Mouse (Mus musculus): ENCODE results near the gene Mink1. TPM values are rescaled to one million over a fixed set of nuclear protein-coding genes. Genes with fewer than 3 reads are reported as not detected.

The Mink1 gene
- polyA plus RNA-seq, 1 experiment from 2014 or later, result 17.7 TPM

DNA sequence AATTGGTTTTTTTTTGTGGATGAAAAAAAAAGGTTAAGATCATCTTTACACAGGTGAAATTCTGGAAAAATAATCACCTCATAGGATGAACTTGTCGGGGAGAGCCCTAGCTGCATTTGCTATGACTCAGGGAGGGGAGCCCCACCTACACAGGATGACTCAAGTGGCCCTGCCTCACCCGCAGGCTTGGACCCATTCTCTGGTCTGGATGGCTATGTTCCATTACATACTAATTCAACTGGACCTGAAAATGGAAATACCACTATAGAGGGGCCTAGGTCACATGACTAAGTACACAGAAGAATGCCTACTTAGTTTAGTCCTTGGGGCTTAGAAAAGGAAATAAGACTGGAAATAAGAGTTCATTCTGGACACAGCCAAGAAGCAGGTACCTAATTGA is 88.7 kb downstream of the Mink1 start:
- H3K27me3 ChIP-seq (ENCODE audit: control insufficient read depth, insufficient read depth, low read length), result no peaks in the 10 kb centered on the region
- H3K4me2 ChIP-seq (ENCODE audit: low read depth, low read length, severe bottlenecking), result no peak overlapping the region
- no peaks in the 10 kb centered on the region for H3K9me3 ChIP-seq (ENCODE audit: control insufficient read depth, low read length)
- H3K27ac ChIP-seq (ENCODE audit: low read depth, low read length), result no peak overlapping the region
- no peak overlapping the region for H3K4me3 ChIP-seq (ENCODE audit: low read depth, low read length)
- H3K9ac ChIP-seq (ENCODE audit: low read length), result no peak overlapping the region
- H3K36me3 ChIP-seq (ENCODE audit: control insufficient read depth, insufficient read depth, low read length), result peaks cover 21% of the 10 kb centered on the region
- ATAC-seq (replicated peaks; ENCODE audit: low FRiP score) (no peak), DNase-seq (ENCODE audit: low spot score) (no peak)
- H3K4me1 ChIP-seq (replicated peaks; ENCODE audit: control insufficient read depth, insufficient read depth, low read length), result peaks cover 29% of the 10 kb centered on the region
- WGBS, result 82% methylated on average over 2 of the region's 2 CpGs

DNA sequence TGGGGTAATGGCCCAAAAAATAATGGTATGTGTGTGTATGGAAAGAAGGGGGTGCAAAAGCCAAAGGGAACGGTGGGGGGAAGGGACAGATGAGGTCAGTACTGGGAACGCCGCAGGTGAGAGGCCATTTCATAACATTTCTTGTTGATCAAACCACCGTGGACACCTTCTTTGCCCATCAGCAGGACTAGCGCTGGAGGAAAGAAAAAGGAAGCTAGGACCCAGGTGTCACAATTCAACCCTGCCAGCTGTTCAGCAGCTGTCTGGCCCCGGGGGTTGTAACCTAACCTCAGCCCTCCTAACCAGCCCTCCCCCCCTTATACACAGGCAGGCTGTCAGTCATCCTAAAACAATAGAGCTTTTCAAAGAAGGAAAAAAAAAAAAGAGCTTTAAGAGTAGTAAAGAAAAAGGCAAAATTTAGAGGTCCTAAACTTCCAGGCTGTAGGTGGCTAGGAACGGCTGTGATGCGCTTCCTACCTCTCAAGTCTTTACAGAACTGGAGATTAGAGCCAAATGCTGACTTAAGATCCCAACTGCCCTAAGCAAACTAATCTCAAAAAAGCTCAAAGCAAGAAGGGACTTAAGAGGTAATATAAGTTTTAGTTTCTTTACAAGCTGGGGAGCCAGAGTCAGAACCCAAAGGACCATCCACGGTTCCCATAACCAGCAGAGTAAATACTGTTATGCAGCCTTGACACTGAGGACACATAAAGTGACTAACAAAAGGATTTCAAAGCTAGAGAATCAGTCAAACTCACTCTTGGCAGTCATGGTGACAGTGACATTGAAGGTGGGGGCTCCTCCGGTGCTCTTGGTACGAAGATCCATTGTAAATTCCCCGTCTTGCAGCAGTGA is 89.6 kb downstream of the Mink1 start:
- H3K9me3 ChIP-seq (ENCODE audit: control insufficient read depth, low read length), result no peaks in the 10 kb centered on the region
- peak overlapping the region; percentile 99 for H3K4me3 ChIP-seq (ENCODE audit: low read depth, low read length)
- no peaks in the 10 kb centered on the region for H3K27me3 ChIP-seq (ENCODE audit: control insufficient read depth, insufficient read depth, low read length)
- H3K9ac ChIP-seq (ENCODE audit: low read length), result peak overlapping the region; percentile 98
- H3K4me2 ChIP-seq (ENCODE audit: low read depth, low read length, severe bottlenecking), result peak overlapping the region; percentile 97
- DNase-seq (ENCODE audit: low spot score) (peak; percentile 50), ATAC-seq (replicated peaks; ENCODE audit: low FRiP score) (no peak)
- WGBS, result 76% methylated on average over 12 of the region's 12 CpGs
- H3K36me3 ChIP-seq (ENCODE audit: control insufficient read depth, insufficient read depth, low read length), result peaks cover 21% of the 10 kb centered on the region
- H3K27ac ChIP-seq (ENCODE audit: low read depth, low read length), result no peak overlapping the region
- H3K4me1 ChIP-seq (replicated peaks; ENCODE audit: control insufficient read depth, insufficient read depth, low read length), result peaks cover 36% of the 10 kb centered on the region

- Histone ChIP-seq H3K9ac (ENCODE audit: low read length) (peak overlapping the region; percentile 98), H3K4me2 (ENCODE audit: low read depth, low read length, severe bottlenecking) (peak overlapping the region; percentile 97), H3K27me3 (ENCODE audit: control insufficient read depth, insufficient read depth, low read length) (no peaks in the 10 kb centered on the region), H3K9me3 (ENCODE audit: control insufficient read depth, low read length) (no peaks in the 10 kb centered on the region), H3K27ac (ENCODE audit: low read depth, low read length) (peak overlapping the region; percentile 94), H3K36me3 (ENCODE audit: control insufficient read depth, insufficient read depth, low read length) (peaks cover 21% of the 10 kb centered on the region), H3K4me1 (replicated peaks; ENCODE audit: control insufficient read depth, insufficient read depth, low read length) (peaks cover 35% of the 10 kb centered on the region), H3K4me3 (ENCODE audit: low read depth, low read length) (peak overlapping the region; percentile 99)
- DNase-seq (ENCODE audit: low spot score) (peak; percentile 41), ATAC-seq (replicated peaks; ENCODE audit: low FRiP score) (no peak)
- WGBS, result 64% methylated on average over 6 of the region's 6 CpGs
Measured at GRCm38 (mm10) chr11:70652884-70653344, 90.2 kb downstream of the Mink1 start.

DNA sequence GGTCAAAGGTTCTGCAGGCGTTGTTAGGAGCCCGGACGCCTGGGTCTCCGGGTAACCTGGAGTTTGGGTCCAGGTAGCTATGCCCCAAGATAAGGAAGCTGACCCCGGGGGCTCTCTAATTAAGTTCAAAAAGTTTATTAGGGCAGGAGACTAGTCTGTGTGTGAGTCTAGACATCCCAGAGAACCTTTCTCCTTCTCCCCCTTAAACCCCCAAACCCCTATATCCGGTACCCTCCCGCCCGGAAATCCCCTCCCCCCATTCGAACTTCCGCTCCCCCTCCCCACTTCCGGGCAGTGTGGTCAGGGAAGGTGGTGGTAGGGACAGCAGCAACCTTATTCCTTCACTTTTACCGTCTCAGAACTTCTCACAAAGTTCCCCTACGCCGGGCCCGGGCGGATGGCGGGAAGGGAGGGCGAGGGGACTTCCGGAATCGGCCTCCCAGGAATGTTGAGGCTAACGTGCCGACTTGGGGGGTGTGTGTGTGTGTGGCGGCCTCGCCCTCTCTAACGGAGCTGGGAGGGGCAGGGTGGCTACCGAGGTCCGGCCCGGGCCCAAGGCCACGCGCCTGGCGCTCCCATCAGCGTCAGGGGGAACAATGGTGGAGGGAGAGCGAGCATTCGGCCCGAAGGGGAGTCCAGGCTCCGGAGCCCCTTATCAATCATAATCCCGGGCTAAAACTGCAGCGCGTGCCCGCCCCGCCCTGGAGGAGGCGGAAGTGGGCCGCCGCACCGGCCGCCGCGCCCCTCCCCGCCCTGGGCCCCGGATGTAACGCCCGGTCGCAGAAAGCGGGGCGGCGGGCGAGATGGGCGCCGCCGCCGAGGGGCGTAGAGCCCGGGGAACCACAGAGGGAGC is 90.9 kb downstream of the Mink1 start:
- H3K4me3 ChIP-seq (ENCODE audit: low read depth, low read length), result peak overlapping the region; percentile 99
- peaks cover 21% of the 10 kb centered on the region for H3K36me3 ChIP-seq (ENCODE audit: control insufficient read depth, insufficient read depth, low read length)
- peak overlapping the region; percentile 94 for H3K27ac ChIP-seq (ENCODE audit: low read depth, low read length)
- DNase-seq (ENCODE audit: low spot score) (peak; percentile 86), ATAC-seq (replicated peaks; ENCODE audit: low FRiP score) (peak; percentile 58)
- H3K9ac ChIP-seq (ENCODE audit: low read length), result peak overlapping the region; percentile 98
- 1% methylated on average over 63 of the region's 63 CpGs for WGBS
- H3K27me3 ChIP-seq (ENCODE audit: control insufficient read depth, insufficient read depth, low read length), result no peaks in the 10 kb centered on the region
- no peaks in the 10 kb centered on the region for H3K9me3 ChIP-seq (ENCODE audit: control insufficient read depth, low read length)
- H3K4me1 ChIP-seq (replicated peaks; ENCODE audit: control insufficient read depth, insufficient read depth, low read length), result peaks cover 31% of the 10 kb centered on the region
- H3K4me2 ChIP-seq (ENCODE audit: low read depth, low read length, severe bottlenecking), result peak overlapping the region; percentile 97

- H3K4me1 ChIP-seq (replicated peaks; ENCODE audit: control insufficient read depth, insufficient read depth, low read length), result peaks cover 29% of the 10 kb centered on the region
- ATAC-seq (replicated peaks; ENCODE audit: low FRiP score), result peak; percentile 38
- no peaks in the 10 kb centered on the region for H3K27me3 ChIP-seq (ENCODE audit: control insufficient read depth, insufficient read depth, low read length)
- WGBS, result under 1% methylated on average over 57 of the region's 61 CpGs
- H3K36me3 ChIP-seq (ENCODE audit: control insufficient read depth, insufficient read depth, low read length), result peaks cover 18% of the 10 kb centered on the region
- DNase-seq (ENCODE audit: low spot score), result peak; percentile 92
- H3K4me3 ChIP-seq (ENCODE audit: low read depth, low read length), result peak within 1 kb of the TSS; percentile 99
- peak within 1 kb of the TSS; percentile 97 for H3K4me2 ChIP-seq (ENCODE audit: low read depth, low read length, severe bottlenecking)
- peak within 1 kb of the TSS; percentile 94 for H3K27ac ChIP-seq (ENCODE audit: low read depth, low read length)
- H3K9ac ChIP-seq (ENCODE audit: low read length), result peak within 1 kb of the TSS; percentile 98
- no peaks in the 10 kb centered on the region for H3K9me3 ChIP-seq (ENCODE audit: control insufficient read depth, low read length)
Measured at GRCm38 (mm10) chr11:70654198-70654922, 91.7 kb downstream of the Mink1 start, which contains the start of gene Pfn1. TSS of gene Pfn1 (minus strand) at chr11:70654644.

DNA sequence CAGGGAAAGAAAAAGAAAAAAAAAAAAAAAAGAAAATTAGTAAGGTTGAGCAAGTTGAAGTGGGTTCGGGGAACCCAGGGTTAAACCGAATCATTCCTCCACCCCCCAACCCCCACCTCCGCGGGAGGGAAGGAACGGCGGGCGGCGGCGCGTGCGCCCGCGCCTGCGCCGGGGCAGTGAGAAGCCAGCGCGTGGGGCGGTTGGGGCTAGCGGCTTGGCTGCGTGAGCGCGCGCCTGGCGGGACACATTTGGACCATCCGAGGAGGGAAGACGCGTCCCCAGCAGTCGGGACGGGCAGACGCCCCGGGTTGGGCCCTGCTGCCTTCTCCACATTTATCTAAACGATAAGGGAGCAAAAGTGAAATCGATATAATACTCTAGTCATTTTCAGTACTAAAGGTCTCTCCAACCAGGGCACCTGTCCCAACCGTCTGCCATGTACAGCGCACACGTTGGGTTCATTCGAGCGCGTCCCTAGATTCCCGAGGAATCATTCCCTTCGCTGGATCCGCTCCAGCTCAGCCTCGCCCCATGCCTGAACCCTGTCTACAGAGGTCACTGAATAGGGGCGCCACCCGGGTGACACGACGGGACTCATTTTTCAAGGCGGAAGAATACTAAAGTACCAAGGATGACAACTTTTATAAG is 92.4 kb downstream of the Mink1 start:
- H3K27me3 ChIP-seq (ENCODE audit: control insufficient read depth, insufficient read depth, low read length), result no peaks in the 10 kb centered on the region
- H3K4me3 ChIP-seq (ENCODE audit: low read depth, low read length), result peak overlapping the region; percentile 99
- H3K4me2 ChIP-seq (ENCODE audit: low read depth, low read length, severe bottlenecking), result peak overlapping the region; percentile 97
- DNase-seq (ENCODE audit: low spot score), result peak; percentile 88
- ATAC-seq (replicated peaks; ENCODE audit: low FRiP score), result peak; percentile 48
- H3K9ac ChIP-seq (ENCODE audit: low read length), result peak overlapping the region; percentile 98
- WGBS, result under 1% methylated on average over 48 of the region's 48 CpGs
- H3K9me3 ChIP-seq (ENCODE audit: control insufficient read depth, low read length), result no peaks in the 10 kb centered on the region
- peaks cover 29% of the 10 kb centered on the region for H3K4me1 ChIP-seq (replicated peaks; ENCODE audit: control insufficient read depth, insufficient read depth, low read length)
- H3K27ac ChIP-seq (ENCODE audit: low read depth, low read length), result peak overlapping the region; percentile 94
- H3K36me3 ChIP-seq (ENCODE audit: control insufficient read depth, insufficient read depth, low read length), result peaks cover 12% of the 10 kb centered on the region

DNA sequence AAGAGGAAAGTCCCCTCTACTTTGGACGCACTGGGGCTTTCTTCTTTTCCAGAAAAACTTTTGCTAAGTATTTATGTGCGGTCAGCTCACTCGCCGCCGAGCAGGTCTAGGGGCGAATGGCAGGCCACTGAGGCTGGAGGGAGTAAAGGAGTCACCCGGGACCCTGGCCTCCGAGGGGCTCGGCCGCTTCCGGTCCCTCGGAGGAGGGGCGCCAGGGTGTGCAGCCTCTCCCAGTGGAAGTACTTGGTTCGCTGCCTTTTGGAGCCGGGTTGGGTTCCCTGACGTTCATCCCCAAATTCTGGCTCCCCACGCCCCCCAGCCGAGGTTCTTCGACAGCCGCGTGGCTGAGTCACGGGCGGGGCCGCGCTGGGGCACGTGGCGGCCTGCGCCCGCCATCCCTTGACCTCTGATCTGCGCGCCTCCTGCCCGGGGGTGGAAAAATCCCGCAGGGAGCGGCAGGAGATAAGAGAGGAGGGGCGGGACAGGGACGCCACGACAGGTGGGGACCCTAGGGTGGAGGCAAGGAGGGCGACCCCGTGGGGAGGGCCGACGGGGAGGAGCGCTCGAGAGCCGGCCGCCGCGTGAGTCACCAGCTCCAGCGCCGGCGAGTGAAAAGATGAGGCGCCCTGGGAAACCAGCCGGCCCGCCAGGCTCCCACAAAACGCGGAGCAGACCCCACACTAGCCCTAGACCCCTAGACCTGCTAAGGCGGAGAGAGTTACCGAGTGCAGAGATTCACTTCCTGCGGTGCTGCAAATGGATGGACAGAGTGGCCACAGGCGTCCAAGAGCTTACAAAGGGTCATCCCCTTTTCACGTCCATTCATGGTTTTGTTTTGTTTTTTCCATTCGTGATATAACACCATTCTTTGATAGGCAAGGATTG is 93.1 kb downstream of the Mink1 start:
- Histone ChIP-seq H3K4me1 (replicated peaks; ENCODE audit: control insufficient read depth, insufficient read depth, low read length) (peaks cover 26% of the 10 kb centered on the region), H3K4me2 (ENCODE audit: low read depth, low read length, severe bottlenecking) (peak overlapping the region; percentile 97), H3K4me3 (ENCODE audit: low read depth, low read length) (peak overlapping the region; percentile 99), H3K9me3 (ENCODE audit: control insufficient read depth, low read length) (no peaks in the 10 kb centered on the region), H3K36me3 (ENCODE audit: control insufficient read depth, insufficient read depth, low read length) (peaks cover 6% of the 10 kb centered on the region), H3K27me3 (ENCODE audit: control insufficient read depth, insufficient read depth, low read length) (no peaks in the 10 kb centered on the region), H3K9ac (ENCODE audit: low read length) (peak overlapping the region; percentile 98), H3K27ac (ENCODE audit: low read depth, low read length) (peak overlapping the region; percentile 94)
- WGBS, result under 1% methylated on average over 61 of the region's 61 CpGs
- peak; percentile 48 for ATAC-seq (replicated peaks; ENCODE audit: low FRiP score)
- peak; percentile 86 for DNase-seq (ENCODE audit: low spot score)
